Mouse (Mus musculus): ENCODE measurements around the gene Ank3.

The Ank3 gene

DNA sequence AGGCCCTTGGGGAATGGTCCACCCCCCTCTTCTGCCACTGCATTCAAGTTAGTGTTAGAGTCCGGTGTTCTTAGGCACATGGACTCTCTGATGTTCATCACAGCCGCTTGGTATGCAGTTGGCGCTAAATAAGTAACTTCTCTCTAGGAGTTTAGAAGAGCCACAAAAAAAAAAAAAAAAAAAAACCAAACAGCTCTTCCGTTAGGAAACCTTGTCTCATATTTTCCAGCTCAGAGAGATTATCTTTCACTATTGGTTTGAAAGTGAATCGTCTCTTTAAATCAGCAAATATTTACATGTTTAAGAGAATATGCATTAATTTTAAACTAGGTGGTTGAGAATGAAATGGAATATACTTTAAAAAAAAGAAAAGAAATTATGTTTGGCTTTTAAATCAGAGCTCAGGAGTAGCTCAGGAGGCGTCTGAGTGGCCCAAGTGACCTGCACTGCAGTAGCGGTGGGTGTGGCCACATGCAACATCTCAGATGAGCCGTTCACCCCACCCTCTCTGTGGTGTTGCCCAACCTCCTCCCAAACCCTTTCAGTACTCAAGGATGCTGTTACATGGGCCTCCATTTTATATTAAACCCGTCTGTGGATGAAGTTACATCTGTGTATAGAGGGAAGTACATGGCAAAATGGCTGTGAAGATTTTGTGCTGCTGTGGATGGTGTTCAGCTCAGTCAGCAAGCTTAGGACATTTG is 138.0 kb downstream of the Ank3 start:
- no peak for DNase-seq (ENCODE audit: low spot score)

DNA sequence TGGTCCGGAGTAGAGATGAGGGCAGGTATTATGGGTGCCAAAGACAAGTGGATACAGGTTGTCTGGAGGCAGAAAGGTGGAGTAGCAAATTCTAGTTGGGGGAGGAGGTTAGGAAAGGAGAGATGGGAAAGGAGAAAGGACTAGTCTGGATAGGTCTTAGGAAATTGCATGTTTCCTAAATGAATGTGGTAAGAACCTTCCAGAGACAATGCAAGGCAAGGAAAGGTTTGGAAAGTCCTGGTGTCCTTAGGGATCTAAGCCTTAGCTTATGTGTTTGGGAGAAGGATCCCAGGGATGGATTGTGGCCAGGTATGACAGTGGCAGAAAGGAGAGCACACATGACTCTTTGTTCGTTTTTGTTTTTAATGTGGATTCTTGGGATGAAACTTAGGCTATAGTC is 139.7 kb downstream of the Ank3 start:
- no peak for DNase-seq (ENCODE audit: low spot score)

DNA sequence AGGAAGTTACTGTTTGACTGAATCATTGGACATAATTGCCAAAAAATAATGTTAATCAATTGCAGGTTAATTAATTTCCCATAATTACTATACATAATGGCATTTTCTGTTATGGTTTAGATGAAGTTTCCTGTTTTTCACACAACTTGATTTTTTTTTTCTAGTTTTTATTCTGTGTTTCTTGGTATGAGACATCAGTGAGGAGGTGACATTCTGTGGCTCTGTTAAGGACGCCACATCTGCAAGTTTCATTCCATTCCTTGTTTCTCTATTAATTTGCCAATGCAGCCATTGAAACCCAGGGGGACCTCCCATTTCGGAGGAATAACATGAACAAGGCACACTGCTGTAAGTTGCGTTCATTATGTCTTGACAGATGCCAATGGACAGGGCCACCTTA is 143.9 kb downstream of the Ank3 start:
- no peak for DNase-seq (ENCODE audit: low spot score)

DNA sequence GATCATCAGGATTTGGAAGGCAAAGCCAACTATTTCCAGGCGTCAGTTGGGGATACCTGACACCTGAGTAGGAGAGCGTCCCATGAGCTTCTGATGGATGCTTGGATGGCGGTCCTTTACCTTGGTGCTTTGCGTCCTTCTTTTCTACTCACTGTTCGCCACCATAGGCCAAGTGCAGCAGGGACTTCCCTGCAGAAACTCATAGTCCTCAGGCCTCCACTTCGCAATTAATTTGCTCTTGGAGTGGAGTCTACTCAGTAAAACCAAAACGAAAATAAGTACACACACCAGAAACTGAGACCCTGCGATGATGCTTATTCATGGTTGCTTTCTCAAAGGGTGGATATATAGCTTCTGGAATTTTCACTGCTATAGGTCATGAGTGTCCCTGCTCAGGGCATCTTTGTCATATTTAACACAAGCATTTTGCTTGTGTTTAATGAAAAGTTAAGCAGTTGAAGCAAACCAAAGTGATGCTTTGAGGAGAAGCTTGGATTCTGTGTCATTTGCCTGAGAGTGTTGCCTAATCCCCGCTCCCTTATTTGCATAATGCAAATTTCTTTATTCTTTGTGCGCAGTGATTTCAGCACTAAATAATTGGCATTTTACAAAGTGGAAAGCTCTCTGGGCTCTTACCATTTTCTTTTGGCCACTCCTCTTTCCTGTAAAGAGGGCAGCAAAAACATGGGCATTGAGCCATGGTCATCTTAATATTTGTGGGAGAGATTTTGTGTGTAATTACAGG is 145.5 kb downstream of the Ank3 start:
- DNase-seq (ENCODE audit: low spot score), result no peak

DNA sequence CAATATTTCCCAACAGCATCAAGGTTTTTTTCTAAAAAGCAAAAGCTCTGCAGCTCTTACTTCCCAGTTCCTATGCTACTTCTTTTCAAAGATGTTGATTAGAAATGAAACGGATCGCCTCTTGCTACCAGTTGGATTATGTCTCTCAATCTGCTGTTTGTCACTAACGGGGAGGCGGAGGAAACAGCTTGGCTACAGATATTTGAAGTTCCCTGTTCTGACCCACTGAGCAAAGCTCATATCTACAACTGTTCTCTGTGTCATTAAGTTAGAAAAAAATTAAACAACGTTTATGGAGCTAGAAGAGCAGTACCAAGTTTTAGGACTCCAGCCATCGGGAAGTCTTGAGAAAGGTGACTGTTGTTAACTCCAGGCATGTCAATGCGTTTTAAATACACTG is 146.1 kb downstream of the Ank3 start:
- DNase-seq (ENCODE audit: low spot score), result no peak

DNA sequence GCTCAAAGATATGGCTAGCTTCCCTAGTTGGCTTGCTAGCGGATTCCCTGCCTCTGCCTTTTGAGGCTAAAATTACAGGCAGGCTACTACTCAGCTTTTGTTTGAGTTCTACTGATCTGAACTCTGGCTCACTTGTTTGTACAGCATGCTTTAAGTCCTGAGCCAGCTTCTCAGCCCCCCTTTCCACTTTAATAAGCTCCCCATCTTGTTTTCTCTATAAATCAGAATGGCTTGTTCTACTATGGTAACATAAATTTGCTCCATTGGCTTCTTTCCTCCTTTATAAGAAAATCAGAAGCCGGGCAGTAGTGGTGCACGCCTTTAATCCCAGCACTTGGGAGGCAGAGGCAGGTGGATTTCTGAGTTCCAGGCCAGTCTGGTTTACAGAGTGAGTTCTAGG is 147.4 kb downstream of the Ank3 start:
- no peak for DNase-seq (ENCODE audit: low spot score)

DNA sequence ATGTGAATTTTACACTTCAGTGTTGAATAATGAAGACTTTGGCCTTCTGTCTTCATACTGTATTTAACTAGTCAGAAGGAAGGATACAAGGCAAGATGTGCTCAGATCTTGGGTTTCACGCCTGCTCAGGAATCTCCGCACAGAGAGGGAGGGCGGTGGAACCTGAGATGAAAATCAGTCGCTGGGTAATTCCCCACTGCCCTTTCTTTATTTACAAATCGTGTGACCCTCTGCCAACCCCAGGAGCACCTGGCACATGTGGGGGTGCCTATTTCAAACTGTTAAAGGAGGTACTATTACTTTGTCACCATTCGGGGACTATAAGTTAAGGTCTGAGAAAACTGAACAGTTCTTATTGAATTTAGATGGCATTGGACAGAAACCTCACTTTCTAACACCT is 148.1 kb downstream of the Ank3 start:
- no peak for DNase-seq (ENCODE audit: low spot score)

DNA sequence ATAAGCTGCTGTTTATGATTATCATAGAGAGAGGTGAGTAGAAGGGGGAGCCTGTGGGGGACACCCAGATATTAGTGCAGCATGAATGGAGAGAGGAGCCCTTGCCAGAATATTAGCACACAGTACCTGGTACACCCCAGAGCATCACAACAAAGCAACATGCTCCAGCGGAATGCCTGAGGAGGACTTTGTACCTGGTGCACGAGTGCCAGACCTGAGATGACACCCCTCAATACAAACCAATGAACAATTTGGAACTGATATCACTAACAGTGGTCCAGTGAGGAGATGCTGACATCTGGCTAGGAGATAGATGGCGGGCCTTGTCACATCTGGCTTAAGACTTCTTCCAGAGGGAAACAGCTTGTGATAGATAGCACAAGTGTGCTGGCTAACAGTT is 150.2 kb downstream of the Ank3 start:
- no peak for DNase-seq (ENCODE audit: low spot score)

DNA sequence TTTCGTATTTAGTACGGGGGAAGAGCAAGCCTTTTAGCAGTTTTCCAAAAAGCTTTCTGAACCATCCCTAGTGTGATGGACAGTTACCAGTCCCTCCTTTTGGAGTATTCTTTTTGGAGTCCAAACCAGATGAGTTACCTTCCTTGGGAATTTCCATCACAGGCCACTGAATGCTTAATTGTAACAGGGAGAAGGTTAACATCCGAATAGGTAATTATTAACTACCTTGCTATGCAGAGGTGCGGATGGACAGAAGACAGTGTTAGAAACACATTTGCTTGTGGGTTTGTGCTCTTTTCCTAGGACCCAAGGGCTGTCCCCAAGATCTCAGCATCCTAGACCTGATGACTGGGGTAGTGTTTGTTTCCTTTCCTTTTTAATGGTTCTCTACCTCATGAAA is 150.6 kb downstream of the Ank3 start:
- no peak for DNase-seq (ENCODE audit: low spot score)

DNA sequence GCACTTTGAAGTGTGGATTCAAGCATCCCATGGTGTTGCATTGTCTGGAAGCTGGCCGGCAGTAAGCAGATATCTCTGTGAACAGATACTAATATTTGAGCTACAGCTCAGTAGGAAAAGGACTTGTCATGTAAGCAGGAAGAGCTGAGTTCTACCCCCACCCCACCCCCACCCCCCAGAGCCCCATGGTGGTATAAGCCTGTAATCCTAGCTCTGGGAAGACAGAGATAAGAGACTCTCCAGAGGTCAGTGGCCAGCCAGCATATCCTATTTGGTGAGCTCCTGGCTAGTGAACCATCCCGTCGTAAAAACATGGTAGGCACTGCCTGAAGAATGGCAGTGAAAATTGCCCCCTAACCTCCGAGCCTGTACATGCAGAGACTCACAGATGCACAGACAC is 152.3 kb downstream of the Ank3 start:
- no peak for DNase-seq (ENCODE audit: low spot score)

DNA sequence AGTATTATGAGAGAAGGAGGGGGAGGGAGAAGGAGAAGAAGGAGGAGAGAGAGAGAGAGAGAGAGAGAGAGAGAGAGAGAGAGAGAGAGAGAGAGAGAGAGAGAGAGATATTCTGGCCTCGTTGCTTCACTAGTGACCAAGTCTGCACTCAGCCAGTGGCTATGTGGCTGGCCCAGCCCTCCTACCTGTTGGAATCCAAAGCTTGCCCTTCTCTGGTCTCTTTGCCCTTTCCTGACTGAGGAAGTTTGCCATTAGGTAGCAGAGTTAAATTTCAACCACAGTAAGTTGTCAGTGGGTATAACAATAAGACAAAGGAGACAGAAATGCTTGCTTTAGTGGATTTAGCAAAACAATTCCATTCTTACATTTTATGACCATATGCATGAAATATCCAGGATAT is 154.5 kb downstream of the Ank3 start:
- no peak for DNase-seq (ENCODE audit: low spot score)

DNA sequence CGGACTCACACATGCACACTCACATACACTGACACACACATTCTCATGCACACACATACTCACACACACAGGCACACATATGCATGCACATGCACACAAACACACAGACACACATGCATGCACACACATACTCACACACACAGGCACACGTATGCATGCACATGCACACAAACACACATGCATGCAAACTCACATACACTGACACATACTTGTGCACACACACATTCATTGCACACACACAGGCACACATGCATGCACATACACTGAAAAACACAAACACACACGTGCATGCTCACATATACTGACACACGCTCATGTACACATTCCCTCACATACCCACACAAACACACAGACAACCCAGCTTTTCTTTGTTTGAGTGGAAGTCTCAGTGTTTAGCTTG is 157.0 kb downstream of the Ank3 start:
- no peak for DNase-seq (ENCODE audit: low spot score)

DNA sequence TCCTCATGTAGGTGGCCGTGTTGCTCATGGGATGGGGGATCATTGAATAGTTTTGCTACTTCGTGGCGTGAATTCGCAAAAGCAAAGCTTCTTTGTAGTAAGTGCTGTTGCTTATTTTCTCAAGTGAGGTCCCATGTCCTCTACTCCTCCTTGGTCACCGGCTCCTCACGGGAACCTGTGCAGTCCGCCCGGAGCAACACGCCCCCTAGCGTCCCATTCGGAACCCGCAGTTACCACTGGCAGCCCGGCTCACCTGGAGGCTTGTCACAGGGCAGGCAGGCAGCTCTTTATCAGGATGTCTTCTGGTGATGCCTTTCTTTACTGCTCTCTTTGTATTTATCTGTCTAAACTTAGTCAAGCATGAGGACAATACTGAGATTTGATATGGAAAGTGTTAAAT is 157.7 kb downstream of the Ank3 start:
- no peak for DNase-seq (ENCODE audit: low spot score)

DNA sequence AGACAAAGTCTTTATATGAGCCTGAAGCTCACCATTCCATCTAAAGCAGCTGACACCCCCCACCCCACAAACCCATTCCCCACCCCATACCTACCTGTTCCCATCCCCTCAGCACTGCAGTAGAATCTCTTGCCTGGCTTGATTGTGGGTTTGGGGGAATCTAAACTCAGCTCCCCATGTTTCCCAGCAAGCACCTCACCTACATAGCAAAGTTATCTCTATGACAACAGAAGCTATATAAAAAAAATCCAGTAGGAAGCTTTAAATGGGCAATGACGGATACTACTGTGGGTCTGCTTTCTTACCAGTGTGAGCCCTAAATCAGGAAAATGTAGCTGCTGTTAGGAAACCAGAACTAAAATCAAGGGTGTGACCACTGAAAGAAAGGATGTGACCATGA is 161.7 kb downstream of the Ank3 start:
- DNase-seq (ENCODE audit: low spot score), result no peak

DNA sequence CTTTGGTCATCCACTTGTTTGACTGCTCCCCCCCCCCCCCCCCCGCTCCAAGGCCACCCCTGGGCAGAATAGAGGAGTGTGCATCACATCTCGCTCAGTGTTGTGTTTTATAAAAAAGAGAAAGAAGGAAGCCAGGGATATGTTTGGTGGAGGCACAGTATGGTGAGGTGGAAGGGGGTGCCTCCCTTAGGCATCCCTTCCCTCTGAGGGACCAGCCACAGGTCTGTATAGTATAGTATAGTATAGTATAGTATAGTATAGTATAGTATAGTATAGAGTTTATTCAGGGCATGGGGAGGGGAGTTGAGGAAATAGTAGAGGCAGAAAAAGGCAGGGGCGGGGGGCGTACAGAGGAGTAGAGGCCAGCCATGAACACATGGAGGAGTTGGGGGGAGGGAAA is 164.4 kb downstream of the Ank3 start:
- DNase-seq (ENCODE audit: low spot score), result no peak

DNA sequence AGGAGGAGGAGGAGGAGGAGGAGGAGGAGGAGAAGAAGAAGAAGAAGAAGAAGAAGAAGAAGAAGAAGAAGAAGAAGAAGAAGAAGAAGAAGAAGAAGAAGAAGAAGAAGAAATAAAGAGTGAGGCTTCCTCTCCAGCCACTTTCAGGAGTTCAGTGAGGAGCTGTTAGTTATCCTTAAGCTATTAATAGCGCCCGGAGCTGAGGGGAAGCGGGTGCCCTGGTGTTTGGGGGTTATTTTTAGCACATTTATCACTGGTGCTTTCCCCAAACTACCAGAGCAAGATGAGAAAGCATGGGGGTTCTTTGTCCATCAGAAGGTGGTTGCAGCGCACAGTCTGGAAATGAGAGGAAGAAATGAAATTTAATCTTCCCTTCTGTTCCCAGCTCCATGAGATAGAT is 166.5 kb downstream of the Ank3 start:
- no peak for DNase-seq (ENCODE audit: low spot score)

DNA sequence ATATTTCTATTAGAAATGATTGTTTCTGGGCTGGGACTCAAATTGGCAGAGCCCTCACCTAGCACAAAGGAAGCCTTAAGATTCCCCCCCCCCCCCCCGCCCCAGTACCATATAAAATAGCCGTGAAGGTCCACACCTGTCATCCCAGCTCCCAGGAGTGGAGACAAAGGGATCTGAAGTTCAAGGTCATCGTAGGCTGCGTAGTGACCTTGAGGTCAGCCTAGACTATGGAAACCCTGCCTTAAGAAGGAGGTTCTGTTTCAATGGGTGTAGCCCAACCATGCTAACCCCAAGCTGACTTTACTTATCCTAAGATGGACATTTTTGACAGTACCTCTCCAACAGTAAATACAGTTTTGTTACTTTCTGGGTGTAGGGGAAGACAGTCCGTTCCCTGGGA is 170.4 kb downstream of the Ank3 start:
- no peak for DNase-seq (ENCODE audit: low spot score)

DNA sequence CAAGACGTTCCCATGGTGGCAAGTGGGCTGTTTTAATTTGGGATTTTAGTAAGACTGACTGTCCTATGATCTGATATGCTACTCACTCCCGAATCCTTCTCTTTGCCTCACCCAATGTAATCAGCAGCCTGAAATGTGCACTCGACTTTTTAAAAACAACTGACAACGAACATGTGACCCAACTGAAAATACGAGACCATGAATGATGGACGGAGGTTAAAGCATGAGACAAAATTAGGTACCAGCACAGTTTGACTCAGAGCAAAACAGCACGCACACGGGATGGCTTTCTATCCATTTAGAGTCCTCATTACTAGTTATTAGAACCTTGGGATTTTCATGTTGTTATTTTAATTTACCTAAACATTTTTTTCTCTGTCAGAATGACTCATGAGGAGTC is 171.2 kb downstream of the Ank3 start:
- DNase-seq (ENCODE audit: low spot score), result no peak

DNA sequence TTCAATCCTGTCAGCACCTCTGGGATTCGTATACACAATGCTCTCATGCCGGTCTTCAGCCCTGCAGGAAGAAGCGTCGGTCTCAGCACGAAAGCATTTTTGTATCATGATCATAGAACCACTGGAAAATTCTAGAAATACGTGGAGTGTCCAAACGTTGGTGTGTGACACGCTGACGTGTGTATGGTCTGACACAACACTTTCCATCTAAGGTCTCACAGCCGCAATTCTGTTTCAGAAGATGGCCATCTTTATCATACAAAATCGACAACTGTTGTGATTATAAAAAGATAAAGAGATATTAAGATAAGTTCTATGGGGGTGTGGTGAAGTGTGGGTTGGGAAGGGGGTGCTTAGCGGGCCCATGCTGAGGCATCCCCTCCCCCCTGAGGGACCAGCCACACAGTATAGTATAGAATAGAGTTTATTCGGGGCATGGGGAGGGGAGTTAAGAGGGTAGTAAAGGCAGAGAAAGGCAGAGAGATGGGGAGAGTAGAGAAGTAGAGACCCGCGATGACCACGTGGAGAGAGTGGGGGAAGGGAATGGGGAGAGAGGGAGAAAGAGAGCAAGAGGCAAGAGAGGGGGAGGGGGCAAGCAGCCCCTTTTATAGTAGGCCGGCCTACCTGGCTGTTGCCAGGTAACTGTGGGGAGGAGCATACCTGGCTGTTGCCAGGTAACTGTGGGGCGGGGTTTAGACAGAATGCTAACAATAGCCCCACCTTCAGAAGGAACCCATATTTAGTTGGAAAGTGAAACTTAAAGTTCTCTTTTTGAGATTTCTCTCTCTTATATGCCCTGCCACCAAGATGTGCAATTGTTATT is 172.1 kb downstream of the Ank3 start:
- no peak for DNase-seq (ENCODE audit: low spot score)

DNA sequence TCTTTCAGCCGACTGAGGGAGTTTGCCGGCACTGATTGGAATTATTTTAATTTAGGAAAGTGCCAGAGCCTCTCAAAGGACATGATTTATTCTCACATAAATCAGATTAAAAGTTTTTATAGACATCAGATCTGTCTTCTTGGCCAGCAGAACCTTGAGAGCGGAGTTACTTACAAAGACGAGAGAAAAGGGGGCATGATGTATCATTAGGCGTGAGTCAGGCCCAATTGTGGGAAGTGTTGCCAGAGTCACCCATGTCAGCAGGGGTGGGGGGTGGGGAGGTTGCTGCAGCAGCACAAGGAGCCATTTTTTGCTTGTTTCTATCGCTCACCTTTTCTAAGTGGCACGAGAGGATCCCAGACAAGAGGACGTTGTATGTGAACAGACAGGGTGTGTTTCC is 172.8 kb downstream of the Ank3 start:
- no peak for DNase-seq (ENCODE audit: low spot score)

DNA sequence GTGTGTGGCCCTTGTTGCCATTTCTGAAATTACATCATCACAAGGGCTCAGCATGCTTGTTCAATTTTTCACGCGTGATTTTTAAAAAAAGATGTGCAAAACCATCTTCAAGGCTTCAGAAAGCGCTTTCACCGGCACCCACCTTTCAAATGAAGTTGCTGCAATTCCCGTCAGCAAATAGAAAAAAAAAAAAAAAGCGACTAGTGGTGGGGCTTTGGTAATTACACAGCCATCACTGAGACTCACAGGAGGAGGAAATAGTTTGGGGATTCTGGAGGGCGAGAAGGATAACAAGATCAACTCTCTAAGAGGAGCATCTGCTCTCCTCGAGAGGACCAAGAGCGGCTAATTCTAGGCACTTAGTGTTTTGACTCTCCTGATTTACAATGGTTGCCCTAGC is 173.4 kb downstream of the Ank3 start:
- no peak for DNase-seq (ENCODE audit: low spot score)

DNA sequence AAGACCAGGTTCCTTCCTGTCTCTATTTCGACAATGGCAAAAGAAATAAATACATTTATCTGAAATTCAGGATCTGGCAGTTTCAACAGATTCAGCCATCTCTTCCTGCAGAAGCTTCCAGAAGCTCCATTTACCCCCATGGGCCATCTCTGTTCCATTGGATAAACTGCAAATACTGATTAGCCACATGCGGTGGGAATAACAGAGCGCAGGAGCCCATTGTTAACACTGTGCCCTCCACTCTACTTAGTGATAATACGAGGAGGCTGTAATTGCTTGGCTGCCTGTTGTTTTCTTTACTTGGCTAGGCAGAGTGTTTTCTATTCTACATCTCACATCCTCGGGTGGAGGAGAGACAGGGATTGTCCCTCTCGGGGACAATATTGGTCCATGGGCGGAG is 174.5 kb downstream of the Ank3 start:
- no peak for DNase-seq (ENCODE audit: low spot score)

DNA sequence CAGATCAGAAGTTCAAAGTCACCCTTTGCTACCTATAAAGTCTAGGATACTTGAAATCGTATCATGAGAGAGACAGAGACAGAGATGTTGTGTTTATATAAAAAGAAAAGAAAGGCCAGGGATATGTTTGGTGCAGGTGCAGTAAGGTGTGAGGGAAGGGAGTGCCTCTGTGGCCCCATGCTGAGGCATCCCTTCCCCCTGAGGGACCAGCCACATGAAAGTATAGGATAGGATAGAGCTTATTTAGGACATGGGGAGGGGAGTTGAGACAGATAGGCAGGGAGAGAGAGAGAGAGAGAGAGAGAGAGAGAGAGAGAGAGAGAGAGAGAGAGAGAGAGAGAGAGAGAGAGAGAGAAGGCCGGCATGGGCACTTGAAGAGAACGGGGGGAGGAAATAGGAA is 175.2 kb downstream of the Ank3 start:
- DNase-seq (ENCODE audit: low spot score), result no peak
